Mouse (Mus musculus) kidney, adult 9 months (tissue): ENCODE measurements around the gene Cyp2d11.
"Not testable (repeated sequence)": the region's sequence is repeated elsewhere in the genome, so short reads cannot be mapped to it uniquely, and the experiment has no call there.

ENCODE experiments used
- DNase-seq: peaks from one replicate; pipeline ENCODE4 v3.0.0; 2022

Cyp2d11 gene

DNA sequence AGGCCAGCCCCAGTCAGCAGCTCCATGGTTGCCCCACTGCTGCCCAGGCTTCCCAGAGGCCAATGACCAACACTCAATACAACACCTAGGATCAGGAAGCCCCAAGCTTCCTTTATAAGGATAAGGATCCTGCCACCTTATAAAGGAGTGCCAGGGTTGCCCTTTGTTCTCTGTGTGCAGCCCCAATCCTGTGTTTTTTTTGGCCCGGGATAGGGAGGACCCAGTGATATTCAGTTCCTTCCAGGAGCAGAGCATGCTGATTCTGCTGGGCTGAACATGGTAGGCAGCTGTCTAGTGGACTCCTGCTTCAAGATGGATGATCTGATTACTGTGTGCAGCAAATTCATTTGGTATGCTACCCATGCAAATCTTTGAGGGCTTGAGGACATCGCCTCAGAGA, at the start of gene Cyp2d11:
Cyp2d11 (minus strand) TSS at position 101 of the 400 bp plus-strand sequence.
- DNase-seq = not testable (repeated sequence)

DNA sequence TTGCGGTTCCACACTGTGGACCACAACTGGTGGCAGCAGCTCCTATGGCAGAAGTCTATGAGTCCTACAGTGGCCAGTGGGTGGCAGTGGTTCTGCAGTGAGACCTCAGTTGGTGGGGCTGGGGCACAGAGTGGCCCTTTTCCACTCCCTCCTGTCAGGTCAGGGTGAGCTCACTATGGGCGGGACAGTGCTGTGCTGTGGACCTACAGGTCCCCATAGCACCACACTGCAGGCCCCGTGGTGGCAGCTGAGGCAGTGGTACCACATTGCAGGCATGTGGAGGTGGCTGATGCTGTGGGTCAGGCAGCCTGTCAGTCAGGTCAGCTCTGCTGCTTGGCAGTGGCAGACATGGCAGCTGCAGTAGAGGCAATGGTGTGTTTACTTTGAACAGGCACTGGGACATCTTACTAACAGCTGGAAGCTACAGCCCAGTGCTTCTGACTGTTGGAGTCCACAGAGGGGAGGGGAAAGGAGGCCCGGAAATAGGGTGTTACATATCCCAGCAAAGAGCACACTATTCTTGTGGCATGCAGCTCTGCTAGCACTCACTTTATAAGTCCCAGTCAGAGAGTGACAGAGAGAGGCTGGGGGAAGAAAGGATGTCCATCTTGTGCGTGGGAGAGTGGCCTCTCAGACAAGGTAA, 44.3 kb upstream of the Cyp2d11 start:
- DNase-seq = peak; percentile 60

GRCm38 (mm10) chr15:82435606-82436005, 41.8 kb upstream of the Cyp2d11 start:
- no peak for DNase-seq

DNA sequence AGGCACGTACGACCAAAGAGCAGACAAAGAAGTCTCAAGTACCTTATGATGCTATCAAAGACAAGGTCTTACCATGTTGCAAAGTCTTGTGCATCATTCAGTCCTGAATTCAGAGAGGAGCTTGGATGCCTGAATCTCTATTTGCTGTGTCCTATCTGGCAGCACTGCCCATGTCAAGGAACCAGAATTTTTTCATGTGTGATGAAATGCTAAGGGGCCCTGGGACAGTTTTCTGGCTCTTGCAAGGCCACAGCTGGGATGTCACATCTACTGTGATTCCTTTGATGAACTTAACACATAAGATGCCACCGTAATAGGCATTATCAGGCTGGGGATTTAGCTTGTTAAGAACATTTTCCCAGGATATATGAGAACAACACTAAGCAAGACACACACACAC, 41.2 kb upstream of the Cyp2d11 start:
- DNase-seq = no peak

DNA sequence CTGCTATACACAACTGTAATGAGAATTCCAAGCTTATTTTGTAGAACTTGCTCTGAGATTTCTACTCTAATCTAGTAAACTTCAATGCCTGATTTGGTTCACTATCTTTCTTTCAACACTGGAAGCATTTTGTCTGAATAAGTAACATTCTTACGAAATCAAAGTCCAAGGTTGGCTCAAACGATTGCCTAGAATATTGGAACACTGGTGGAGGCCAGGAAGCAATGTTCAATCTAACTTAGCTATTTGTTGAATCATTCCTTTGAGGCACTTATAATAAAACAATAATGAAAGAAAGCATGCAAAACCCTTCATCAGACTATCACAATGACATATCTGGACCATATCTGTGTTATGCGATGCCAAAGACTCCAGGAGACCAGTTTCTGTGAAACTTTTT, 40.7 kb upstream of the Cyp2d11 start:
- DNase-seq = no peak

GRCm38 (mm10) chr15:82433621-82434020, 39.8 kb upstream of the Cyp2d11 start:
- DNase-seq = no peak

- DNase-seq = no peak
Observed at GRCm38 (mm10) chr15:82433137-82433536, 39.3 kb upstream of the Cyp2d11 start, which contains the start of gene Cyp2d9. TSS of gene Cyp2d9 (plus strand) at chr15:82433437.

GRCm38 (mm10) chr15:82423471-82423870, 29.6 kb upstream of the Cyp2d11 start:
- DNase-seq = no peak

DNA sequence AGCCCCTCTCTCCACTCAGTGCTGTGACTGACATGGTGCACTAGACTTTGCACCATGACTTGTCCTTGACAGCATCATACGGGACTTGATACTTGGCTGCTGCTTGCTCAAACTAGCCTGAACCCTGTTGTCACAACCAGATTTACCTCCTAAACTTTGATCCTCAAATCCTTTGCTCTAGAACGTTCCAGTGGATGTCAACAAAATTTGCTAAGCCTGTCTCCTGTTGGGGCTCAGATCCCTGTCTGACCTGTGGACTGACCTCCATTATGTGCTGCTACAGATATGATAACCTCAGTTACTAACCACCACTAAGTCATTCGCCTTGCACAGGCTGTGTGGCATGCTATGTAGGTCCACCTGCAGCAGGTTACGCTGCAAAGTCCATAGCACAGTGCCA, 29.1 kb upstream of the Cyp2d11 start:
- no peak for DNase-seq

DNA sequence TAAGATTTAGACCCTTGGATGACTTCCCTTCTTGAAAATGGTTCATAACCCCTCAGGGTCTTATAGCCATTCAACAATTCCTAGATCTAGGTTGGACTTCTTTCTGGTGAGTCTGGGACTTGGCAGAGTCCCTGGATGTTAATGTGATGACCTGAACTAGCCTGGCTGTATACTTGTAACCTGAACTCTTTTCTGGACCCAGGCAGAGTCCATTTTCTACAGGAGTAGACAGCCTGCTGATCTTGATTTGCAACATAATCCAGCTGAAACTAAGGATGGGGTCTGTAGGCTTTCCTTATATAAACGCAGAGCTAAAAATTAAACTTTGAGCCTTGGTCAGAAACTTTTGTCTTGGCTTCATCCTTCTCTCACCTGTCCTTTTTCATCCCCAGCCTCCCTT, 24.8 kb upstream of the Cyp2d11 start:
- DNase-seq = no peak

DNA sequence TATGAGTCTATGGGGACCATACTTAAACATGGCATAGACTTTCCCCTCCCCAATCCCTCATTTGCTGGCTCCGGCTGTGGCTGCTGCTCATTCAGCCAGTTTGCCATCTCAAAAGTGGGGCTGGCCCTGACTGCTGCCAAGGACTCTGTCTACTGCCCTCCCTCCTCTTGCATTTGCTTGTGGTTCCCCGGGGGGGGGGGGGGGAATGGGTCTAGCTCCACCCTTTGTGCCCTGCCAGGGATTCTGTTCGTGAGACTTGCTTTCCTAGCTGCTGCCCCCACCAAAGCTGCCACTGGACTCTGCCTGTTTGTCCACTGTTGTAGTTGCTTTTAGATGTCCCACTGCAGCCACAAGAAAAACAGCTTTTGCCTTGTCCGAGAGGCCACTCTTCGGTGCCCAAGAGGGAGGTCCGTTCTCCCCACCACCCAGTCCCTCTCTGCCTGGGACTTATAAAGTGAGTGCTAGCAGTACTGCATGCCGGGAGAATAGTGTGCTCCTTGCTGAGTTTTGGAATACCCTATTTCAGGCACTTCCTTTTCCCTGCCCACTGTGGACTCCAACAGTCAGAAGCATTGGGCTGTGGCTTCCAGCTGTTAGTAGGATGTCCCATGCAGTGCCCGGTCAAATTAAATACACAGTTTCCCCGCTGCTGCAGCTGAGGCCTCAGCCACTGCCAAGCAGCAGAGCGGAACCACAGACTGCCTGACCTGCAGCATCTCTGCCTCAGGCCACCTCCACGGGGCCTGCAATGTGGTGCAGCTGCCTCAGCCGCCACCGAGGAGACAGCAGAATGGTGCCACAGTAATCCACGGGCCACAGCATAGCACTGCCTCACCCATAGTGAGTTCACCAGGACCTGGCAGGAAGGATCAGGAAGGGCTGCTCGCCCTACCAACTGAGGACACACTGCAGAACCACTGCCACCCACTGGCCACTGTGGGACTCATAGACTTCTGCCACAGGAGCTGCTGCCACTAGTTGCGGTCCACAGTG, 23.3 kb upstream of the Cyp2d11 start:
- peak; percentile 94 for DNase-seq

GRCm38 (mm10) chr15:82407536-82407935, 13.7 kb upstream of the Cyp2d11 start:
- no peak for DNase-seq

DNA sequence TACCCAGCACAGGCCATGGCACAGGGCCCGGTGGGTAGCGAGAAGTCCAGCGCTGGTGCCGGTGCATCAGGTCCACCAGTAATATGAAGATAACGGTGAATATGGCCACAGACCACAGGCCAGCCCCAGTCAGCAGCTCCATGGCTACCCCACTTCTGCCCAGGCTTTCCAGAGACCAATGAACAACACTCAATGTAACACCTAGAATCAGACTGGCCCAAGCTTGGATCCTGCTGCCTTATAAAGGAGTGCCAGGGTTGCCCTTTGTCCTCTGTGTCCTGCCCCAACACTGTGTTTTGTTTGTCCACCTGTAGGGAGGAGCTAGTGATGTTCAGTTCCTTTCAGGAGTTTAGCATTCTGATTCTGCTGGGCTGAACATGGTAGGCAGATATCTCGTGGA, 13.2 kb upstream of the Cyp2d11 start, which contains the start of gene Cyp2d10:
Cyp2d10 (minus strand) TSS at position 215 of the 400 bp plus-strand sequence.
- DNase-seq = no peak

DNA sequence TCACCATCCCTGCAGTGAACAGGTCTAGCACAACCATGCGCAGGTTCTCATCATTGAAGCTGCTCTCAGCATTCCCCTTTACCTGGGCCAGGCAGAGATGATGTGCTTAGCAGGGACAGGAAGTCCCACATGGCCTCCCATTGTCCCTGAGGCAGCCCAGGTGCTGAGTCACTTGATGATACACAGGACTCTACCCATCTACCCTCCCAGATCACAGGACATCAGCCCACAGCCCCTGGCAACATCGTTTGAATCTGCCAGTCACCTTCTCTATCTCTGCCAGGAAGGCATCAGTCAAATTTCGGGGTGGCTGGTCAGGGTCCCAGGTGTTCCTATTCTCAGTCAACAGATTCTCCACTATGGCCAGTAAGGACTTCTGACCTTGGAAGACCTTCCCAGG, 10.3 kb upstream of the Cyp2d11 start:
- no peak for DNase-seq

GRCm38 (mm10) chr15:82403606-82404005, 9.8 kb upstream of the Cyp2d11 start:
- DNase-seq = no peak

DNA sequence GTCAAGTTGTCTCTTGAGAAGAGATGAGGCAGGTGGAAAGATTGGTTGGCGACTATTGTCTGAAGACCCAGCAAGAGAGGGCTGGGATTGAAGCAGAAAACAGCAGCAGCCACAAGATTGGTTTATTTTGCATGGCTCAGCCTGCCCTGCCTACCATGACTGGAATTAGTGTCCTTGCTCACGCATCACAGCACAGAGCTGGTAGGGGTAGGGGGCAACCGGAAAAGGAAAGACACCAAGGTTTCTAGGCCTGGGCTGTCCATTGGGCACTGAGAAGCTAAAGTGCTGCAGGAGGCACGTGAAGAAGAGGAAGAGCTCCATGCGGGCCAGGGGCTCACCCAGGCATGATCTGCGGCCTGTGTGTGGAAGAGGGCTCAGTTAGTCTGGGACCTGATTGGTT, 8.9 kb upstream of the Cyp2d11 start:
- DNase-seq = no peak

- no peak for DNase-seq
Observed at GRCm38 (mm10) chr15:82402106-82402505, 8.3 kb upstream of the Cyp2d11 start.

DNA sequence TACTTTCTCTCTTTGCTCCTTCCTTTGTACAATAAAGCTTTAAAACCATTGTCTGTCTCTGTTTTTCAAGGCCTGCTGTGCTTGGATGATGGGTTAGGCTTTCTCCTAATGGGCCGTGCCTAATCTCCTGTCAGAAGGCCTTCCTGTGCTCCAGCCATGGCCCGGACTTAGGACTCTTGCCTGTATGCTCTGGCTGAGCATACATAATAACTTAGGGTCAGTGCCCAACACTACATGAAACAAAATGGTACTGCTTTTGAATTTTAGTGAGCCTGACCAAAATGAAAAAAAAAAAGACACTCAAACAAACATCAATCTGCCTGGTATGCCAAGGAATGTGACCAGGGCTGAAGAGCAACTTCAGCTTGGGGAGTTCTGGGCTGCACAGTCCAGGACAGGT, 7.7 kb upstream of the Cyp2d11 start:
- no peak for DNase-seq

GRCm38 (mm10) chr15:82395955-82396354, 2.1 kb upstream of the Cyp2d11 start:
- not testable (repeated sequence) for DNase-seq

DNA sequence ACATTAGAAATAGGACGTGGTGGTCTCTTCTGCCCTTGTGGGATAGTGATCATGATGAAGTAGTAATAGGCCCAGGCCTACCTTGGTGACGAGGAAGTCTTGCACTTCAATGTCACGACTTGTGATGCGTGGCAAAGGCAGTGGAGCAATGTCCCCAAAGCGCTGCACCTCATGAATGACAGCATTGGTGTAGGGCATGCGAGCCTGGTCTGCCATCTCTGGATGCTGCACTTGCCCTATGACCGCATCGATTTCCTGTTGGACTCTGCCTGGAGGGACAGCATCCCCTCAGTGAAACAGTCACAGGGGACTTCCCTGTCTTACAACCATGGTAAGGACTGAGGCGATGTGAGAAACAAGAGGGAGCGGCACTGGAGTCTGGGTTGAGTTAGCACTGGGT, 3.9 kb downstream of the Cyp2d11 start:
- not testable (repeated sequence) for DNase-seq

- DNase-seq = no peak
Observed at GRCm38 (mm10) chr15:82385729-82386128, 8.1 kb downstream of the Cyp2d11 start.

DNA sequence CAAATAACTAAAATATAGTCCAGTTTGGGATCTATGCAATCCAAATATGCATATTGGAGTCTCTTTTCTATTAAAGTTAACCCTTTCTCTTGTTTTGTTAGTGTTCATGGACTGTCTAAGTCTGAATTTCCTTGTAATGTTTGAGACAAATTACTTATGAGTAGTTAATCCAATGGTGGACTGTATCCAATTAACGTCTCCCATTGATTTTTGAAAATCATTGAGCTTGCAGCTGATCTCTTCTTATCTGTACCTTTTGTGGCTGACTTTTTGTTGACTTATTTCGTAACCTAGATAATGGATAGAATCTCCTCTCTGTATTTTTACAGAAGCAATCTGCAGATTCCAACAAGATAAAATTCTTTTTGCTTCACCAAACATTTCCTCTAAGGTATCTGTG, 11.4 kb downstream of the Cyp2d11 start:
- no peak for DNase-seq

DNA sequence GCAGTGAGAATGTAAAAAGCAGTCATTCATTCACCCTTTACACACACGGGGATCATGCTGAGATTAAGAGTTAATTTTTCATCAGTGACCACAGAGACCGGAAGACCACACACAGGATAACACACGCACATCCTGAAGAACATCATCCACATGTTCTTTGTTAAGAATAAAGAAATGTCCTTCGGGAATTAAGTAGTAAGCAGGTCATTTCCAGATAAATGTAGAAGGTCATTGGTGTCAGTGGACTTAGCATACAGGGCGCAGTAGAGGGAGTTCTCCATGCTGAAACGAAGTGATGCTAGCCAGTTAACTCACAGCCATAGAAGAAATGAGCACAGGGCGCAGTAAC, 13.1 kb downstream of the Cyp2d11 start:
- no peak for DNase-seq
